Mouse (Mus musculus): Measurements from ENCODE around the gene Rgcc. TPM values are rescaled to one million over a fixed set of nuclear protein-coding genes. Genes with fewer than 3 reads are reported as not detected.

The Rgcc gene
- total RNA-seq, 1 experiment: 0.71 TPM

DNA sequence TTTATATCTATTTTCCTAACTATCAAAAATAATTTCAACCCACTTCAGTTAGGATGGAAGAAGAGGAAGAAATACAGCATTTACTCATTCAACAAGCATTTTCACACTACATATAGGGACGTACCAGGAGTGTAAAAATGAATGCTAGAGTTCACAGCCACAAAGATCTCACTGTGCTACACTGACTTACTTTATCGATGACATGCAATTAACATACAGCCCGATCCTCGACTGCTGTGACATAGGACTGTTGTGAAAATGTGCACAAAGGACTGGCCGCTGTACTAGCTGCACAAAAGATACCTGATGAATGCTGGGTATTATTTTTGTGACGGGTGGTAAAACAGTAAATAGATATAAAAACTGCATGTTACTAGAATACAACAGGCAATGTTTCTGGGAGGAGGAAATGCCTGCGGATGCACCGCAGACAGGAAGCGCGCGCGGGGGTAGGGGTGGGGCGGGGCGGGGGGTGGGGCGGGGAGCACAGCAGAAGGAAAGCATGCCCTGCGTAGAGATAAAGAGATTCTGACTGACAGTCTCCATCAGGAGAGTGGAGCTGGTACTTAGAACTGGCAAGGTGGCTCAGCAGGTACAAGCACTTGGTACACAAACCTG lies 29.6 kb upstream of the Rgcc start:
- TF ChIP-seq ZNF384 (IDR thresholded peaks at IDR 0.05; ENCODE audit: low read depth, low read length) (no peak), MAFK (IDR thresholded peaks at IDR 0.05; ENCODE audit: insufficient read depth, low read depth, low read length) (no peak), CHD2 (IDR thresholded peaks at IDR 0.05; ENCODE audit: low read depth, low read length) (no peak), ZC3H11A (IDR thresholded peaks at IDR 0.05; ENCODE audit: borderline replicate concordance, low read depth, low read length) (no peak), HCFC1 (IDR thresholded peaks at IDR 0.05; ENCODE audit: borderline replicate concordance, insufficient read depth, low read length) (no peak)
- DNase-seq (ENCODE audit: low read depth, low spot score): no peak
- Histone ChIP-seq H3K27ac (ENCODE audit: insufficient read depth, low read depth, low read length, poor library complexity, severe bottlenecking) (no peak overlapping the region), H3K36me3 (ENCODE audit: control insufficient read depth, insufficient read depth, low read length, poor library complexity, severe bottlenecking) (peaks cover 4% of the 10 kb centered on the region), H3K4me1 (ENCODE audit: control insufficient read depth in 2 of 2, insufficient read depth in 2 of 2, low read length in 2 of 2, poor library complexity in 1 of 2) (peaks cover 0 to 4% of the 10 kb centered on the region in 2 experiments; a peak in 1 of 4 replicates), H3K4me3 (ENCODE audit: insufficient read depth in 1 of 2, low read depth in 1 of 2, low read length in 2 of 2, poor library complexity in 1 of 2, severe bottlenecking in 1 of 2) (0 out of 4 replicates have a peak overlapping the region, but pooled peaks of 1 of the 2 experiments have one; percentile 16), H3K9me3 (ENCODE audit: control insufficient read depth, insufficient read depth, low read depth, low read length) (no peaks in the 10 kb centered on the region), H3K9ac (ENCODE audit: insufficient read depth, low read depth, low read length, poor library complexity, severe bottlenecking) (no peak overlapping the region)
- in situ Hi-C loops (cut with MboI; ENCODE audit: low sequenced_read_pairs in 2 of 2, unreplicated experiment in 2 of 2): no loop called here

DNA sequence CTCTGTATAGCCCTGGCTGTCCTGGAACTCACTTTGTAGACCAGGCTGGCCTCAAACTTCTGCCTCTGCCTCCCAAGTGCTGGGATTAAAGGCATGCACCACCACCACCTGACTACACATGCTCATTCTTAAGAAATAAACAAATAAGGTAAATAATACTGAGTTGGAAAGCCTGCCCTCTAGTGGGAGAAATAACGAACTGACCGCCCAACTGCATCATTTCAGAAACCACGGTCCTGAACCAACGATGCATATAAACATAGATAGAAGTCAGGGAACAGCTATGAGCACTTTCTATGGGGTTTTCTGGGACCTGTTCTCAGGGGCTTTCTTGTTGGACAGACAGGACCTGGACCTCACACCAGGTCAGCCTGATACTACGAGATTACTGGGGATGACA lies 25.6 kb upstream of the Rgcc start:
- Histone ChIP-seq H3K9me3 (ENCODE audit: control insufficient read depth, insufficient read depth, low read depth, low read length) (no peaks in the 10 kb centered on the region), H3K27ac (ENCODE audit: insufficient read depth, low read depth, low read length, poor library complexity, severe bottlenecking) (no peak overlapping the region), H3K4me1 (ENCODE audit: control insufficient read depth in 2 of 2, insufficient read depth in 2 of 2, low read length in 2 of 2, poor library complexity in 1 of 2) (peaks cover 0 to 4% of the 10 kb centered on the region in 2 experiments; a peak in 1 of 4 replicates), H3K9ac (ENCODE audit: insufficient read depth, low read depth, low read length, poor library complexity, severe bottlenecking) (no peak overlapping the region), H3K36me3 (ENCODE audit: control insufficient read depth, insufficient read depth, low read length, poor library complexity, severe bottlenecking) (no peaks in the 10 kb centered on the region), H3K4me3 (ENCODE audit: insufficient read depth in 1 of 2, low read depth in 1 of 2, low read length in 2 of 2, poor library complexity in 1 of 2, severe bottlenecking in 1 of 2) (no peak overlapping the region)
- TF ChIP-seq ZC3H11A (IDR thresholded peaks at IDR 0.05; ENCODE audit: borderline replicate concordance, low read depth, low read length) (peak; percentile 41; the same call in 1 of the 2 replicates), CHD2 (IDR thresholded peaks at IDR 0.05; ENCODE audit: low read depth, low read length) (no peak), HCFC1 (IDR thresholded peaks at IDR 0.05; ENCODE audit: borderline replicate concordance, insufficient read depth, low read length) (no peak), MAFK (IDR thresholded peaks at IDR 0.05; ENCODE audit: insufficient read depth, low read depth, low read length) (no peak), ZNF384 (IDR thresholded peaks at IDR 0.05; ENCODE audit: low read depth, low read length) (no peak)
- in situ Hi-C loops (cut with MboI; ENCODE audit: low sequenced_read_pairs in 2 of 2, unreplicated experiment in 2 of 2): no loop called here
- DNase-seq (ENCODE audit: low read depth, low spot score): peak; percentile 35

DNA sequence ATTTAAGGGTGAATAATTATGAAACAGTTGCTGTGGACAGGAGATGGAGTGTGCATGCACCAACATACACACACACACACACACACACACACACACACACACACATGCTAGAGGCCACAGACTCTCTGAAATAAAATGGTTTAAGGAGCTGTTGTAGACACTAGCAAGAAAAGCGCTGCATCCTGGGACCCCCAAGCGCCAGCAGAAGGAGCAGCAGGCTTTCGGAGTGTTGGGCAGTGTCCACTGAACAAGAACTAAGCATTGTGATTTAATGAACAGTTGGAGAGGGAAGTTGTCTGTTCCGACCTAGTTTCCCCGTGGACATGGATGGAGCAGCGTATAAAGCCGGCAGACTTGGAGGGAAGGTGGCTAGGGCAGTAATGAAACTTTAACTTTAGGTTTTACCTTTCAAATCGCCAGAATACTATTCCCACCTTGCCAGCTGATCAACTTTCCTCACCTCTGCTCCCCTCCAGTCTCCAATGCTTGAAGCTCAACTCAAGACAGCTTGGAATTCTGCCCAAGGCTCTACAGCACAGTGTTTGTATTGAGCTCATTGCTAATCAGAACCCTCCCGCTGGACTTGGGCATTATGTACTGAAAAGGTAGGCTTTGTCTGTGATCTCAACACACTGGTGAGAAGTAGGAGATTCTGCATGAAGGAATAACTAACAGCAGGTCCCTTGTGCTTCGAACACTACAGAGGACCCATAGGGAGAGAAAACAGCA lies 22.8 kb upstream of the Rgcc start:
- H3K9ac ChIP-seq (ENCODE audit: insufficient read depth, low read depth, low read length, poor library complexity, severe bottlenecking): no peak overlapping the region
- H3K4me3 ChIP-seq (ENCODE audit: insufficient read depth in 1 of 2, low read depth in 1 of 2, low read length in 2 of 2, poor library complexity in 1 of 2, severe bottlenecking in 1 of 2): no peak overlapping the region
- H3K4me1 ChIP-seq (ENCODE audit: control insufficient read depth in 2 of 2, insufficient read depth in 2 of 2, low read length in 2 of 2, poor library complexity in 1 of 2): no peaks in the 10 kb centered on the region
- no peaks in the 10 kb centered on the region for H3K9me3 ChIP-seq (ENCODE audit: control insufficient read depth, insufficient read depth, low read depth, low read length)
- no peak overlapping the region for H3K27ac ChIP-seq (ENCODE audit: insufficient read depth, low read depth, low read length, poor library complexity, severe bottlenecking)
- in situ Hi-C loops (cut with MboI; ENCODE audit: low sequenced_read_pairs in 2 of 2, unreplicated experiment in 2 of 2): loop anchor here (25.0 kb wide), 1 partner anchor 187 kb away; no protein-coding TSS in a partner anchor
- no peak for TF ChIP-seq CHD2 (IDR thresholded peaks at IDR 0.05; ENCODE audit: low read depth, low read length)
- no peak for TF ChIP-seq ZC3H11A (IDR thresholded peaks at IDR 0.05; ENCODE audit: borderline replicate concordance, low read depth, low read length)
- no peak for TF ChIP-seq ZNF384 (IDR thresholded peaks at IDR 0.05; ENCODE audit: low read depth, low read length)
- TF ChIP-seq MAFK (IDR thresholded peaks at IDR 0.05; ENCODE audit: insufficient read depth, low read depth, low read length): no peak
- no peak for TF ChIP-seq HCFC1 (IDR thresholded peaks at IDR 0.05; ENCODE audit: borderline replicate concordance, insufficient read depth, low read length)
- no peak for DNase-seq (ENCODE audit: low read depth, low spot score)
- H3K36me3 ChIP-seq (ENCODE audit: control insufficient read depth, insufficient read depth, low read length, poor library complexity, severe bottlenecking): no peaks in the 10 kb centered on the region

DNA sequence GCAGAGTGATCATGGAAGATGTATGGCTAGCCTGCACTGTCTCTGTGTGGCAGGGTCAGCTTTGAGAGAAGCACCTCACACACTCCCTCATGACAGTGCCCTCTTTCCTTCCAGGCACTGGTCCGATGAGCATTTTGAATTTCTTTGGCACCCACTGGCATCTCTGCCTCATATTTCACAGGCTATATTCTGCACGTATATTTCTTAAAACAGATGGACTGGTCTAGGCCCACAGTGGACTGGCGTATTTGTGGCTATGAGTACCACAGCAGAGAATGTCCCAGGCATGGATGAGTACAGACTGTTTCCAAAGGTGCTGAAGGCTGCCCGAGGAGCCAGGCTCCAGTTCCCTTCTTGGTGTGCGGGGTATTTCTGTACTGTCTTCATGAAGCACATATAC lies 20.4 kb upstream of the Rgcc start:
- H3K4me3 ChIP-seq (ENCODE audit: insufficient read depth in 1 of 2, low read depth in 1 of 2, low read length in 2 of 2, poor library complexity in 1 of 2, severe bottlenecking in 1 of 2): no peak overlapping the region
- no peak overlapping the region for H3K27ac ChIP-seq (ENCODE audit: insufficient read depth, low read depth, low read length, poor library complexity, severe bottlenecking)
- no peak for TF ChIP-seq HCFC1 (IDR thresholded peaks at IDR 0.05; ENCODE audit: borderline replicate concordance, insufficient read depth, low read length)
- no peak for TF ChIP-seq CHD2 (IDR thresholded peaks at IDR 0.05; ENCODE audit: low read depth, low read length)
- no peak for TF ChIP-seq ZNF384 (IDR thresholded peaks at IDR 0.05; ENCODE audit: low read depth, low read length)
- no peak for TF ChIP-seq MAFK (IDR thresholded peaks at IDR 0.05; ENCODE audit: insufficient read depth, low read depth, low read length)
- TF ChIP-seq ZC3H11A (IDR thresholded peaks at IDR 0.05; ENCODE audit: borderline replicate concordance, low read depth, low read length): no peak
- DNase-seq (ENCODE audit: low read depth, low spot score): no peak
- H3K9me3 ChIP-seq (ENCODE audit: control insufficient read depth, insufficient read depth, low read depth, low read length): no peaks in the 10 kb centered on the region
- no peaks in the 10 kb centered on the region for H3K36me3 ChIP-seq (ENCODE audit: control insufficient read depth, insufficient read depth, low read length, poor library complexity, severe bottlenecking)
- in situ Hi-C loops (cut with MboI; ENCODE audit: low sequenced_read_pairs in 2 of 2, unreplicated experiment in 2 of 2): loop anchor here (25.0 kb wide), 1 partner anchor 185 kb away; no protein-coding TSS in a partner anchor
- H3K9ac ChIP-seq (ENCODE audit: insufficient read depth, low read depth, low read length, poor library complexity, severe bottlenecking): no peak overlapping the region
- H3K4me1 ChIP-seq (ENCODE audit: control insufficient read depth in 2 of 2, insufficient read depth in 2 of 2, low read length in 2 of 2, poor library complexity in 1 of 2): no peaks in the 10 kb centered on the region
